Mouse (Mus musculus) heart, postnatal 0 days (tissue): Measurements from ENCODE around the gene Fcor.

Source experiments
- CTCF ChIP-seq: IDR thresholded peaks from 2 replicates; pipeline ENCODE4 v1.5.1; 2016; ENCODE audit warnings: antibody characterized with exemption, control low read depth, low read depth
- EP300 ChIP-seq: IDR thresholded peaks from 2 replicates; pipeline ENCODE4 v1.6.1; 2016; ENCODE audit warnings: antibody characterized with exemption, low read depth

GRCm38 (mm10) chr8:3621199-3621970, 50.8 kb downstream of the Fcor start, which contains the start of the genes Xab2 and Pet100:
- TF ChIP-seq EP300 (no peak; the same call in 1 of the 2 replicates), CTCF (no peak)
